Mouse (Mus musculus) gastrocnemius, adult 8-10 months (tissue): ENCODE results near the gene Usp44. TPM values are rescaled to one million over a fixed set of nuclear protein-coding genes. Genes with fewer than 3 reads are reported as not detected.
"Not testable (repeated sequence)": the region's sequence is repeated elsewhere in the genome, so short reads cannot be mapped to it uniquely, and the experiment has no call there.

Source experiments
- DNase-seq, 2 experiments: peaks; one replicate each; pipeline ENCODE4 v3.0.0; 2022; ENCODE audit warnings: low spot score in 2 of 2
- total RNA-seq, 4 experiments: library from RNA; stranded (reverse); gene quantifications; 2 replicates each; pipeline ENCODE4 v1.2.4; 2022

The Usp44 gene
- total RNA-seq: under 1 TPM in 3 of 4 experiments, not detected in 1; 0.34 to 0.67 (median 0.48) TPM

DNA sequence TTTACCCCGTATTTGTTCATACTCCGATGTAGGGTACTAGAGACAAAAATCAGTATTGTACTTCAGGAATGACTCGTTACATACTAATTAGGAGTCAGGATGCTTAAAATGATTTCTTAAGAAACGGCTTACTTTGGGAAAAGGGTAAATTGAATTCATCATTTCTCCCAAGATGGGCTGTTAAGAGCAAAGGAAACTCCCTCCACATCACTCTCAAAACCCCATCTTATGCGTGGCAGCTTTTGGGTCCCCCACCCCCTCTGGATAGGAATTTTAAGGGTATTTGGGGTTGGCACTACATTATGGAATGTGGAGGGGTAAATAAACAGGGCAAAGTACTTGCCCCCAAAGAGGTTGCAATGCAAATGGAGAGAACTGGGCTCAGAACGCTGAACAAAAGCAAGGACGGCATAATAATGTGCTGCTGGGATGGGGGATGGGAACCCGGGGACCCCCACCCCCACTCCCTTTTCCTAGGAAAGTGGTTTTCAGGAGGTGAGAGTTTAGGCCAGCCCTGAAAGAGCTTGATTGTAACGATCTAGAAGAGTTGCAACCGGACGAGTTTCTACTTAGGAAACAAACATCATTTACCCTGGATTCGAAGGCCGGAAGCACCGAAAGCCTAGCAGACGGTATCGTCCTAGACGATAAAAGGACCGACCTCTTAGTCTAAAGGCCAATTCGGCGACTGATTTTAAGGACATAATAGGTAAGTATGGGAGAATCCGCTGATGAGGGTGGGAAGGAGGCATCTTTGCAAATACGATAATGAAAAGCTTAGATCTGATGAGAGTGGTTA, at the start of gene Usp44:
Usp44 (plus strand) TSS at position 625 of the 799 bp plus-strand sequence.
- DNase-seq: no peak

DNA sequence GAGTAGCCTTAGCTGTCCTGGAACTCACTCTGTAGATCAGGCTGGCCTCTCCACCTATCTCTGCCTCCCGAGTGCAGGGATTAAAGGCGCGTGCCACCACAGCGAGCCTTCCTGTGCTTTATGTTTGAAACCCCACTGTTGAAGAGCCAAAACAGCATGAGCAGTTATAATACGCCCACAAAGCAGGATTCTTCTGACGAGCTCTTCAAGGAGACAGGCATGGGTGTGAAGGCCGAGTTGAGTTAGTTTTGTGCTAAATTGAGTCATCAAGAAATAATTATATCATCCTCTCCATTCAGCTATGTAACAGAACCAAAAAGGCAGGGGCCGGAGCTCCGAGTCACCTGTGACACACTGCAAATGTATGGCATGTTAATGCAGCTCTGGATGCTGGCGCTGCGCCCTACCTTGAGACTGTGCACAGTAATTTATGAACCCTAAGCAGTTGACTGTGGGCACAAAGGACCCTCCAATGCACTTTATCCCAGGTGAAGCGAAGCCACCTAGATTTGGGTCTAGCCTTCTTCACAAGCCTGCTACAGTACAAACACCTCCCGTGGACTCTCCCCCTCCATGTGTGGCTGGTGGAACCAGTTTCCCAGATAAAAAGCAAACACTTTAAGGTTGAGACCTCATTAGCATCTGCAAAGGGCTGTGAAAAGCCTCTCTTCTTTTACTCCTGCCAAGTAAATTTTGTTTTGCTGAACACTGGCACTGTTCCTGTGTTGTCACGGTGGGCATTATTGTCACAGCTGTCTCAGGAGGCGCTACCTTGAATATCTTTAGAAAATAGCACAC, 47.9 kb upstream of the Usp44 start:
- DNase-seq: no peak

DNA sequence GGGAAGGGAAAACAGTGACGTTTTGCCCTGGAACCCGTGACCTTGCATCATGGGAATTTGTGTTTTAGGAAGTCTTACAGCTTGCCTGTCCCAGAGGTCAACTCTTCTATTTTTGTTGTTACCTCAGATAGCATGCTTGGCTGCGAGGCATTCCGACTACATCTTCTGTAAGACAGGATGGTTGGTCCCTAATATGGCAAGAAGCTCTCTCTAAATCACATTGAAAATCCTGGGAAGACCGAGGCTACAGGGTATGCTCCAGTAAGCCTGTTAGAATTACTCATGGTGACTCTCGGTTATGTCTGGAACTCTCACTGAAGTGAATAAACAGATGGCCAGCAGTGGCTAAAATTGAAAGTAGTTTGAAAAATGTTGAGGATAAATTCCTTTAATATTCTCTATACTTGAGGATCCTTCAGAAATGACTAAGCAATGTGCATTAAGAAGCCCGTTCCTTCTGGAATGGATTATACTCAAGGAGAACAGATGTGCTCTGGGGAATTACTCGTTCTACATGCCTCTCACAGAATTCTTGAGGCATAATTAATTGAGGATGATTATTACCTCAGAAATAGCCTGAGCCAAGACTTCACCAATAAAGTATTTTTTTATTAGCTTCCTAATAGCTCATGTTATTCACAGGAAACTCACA, 31.5 kb upstream of the Usp44 start:
- DNase-seq: no peak

GRCm38 (mm10) chr10:93800363-93800722, 31.0 kb upstream of the Usp44 start:
- no peak for DNase-seq

- peak; percentile 22 to 50 for DNase-seq
Observed at GRCm38 (mm10) chr10:93800895-93801294, 30.5 kb upstream of the Usp44 start.

DNA sequence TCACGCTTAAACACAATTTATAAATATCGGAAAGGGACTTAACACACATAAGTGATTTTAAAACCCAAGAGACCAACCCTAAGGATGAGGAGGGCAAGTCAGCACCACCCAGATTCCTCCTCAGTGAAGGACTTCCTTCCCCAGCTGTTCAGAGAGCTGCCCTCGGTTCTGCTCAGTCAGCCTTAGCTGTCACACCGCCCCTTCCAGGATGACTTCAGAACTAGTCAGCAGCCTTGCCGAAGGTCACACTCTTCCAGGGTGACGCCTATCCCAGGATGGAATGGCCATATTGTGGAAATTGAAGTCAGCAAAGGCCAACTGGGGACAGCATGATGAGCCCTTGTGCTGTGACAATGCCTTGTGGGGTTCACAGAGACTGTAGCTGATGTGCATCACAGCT, 28.2 kb upstream of the Usp44 start:
- DNase-seq: no peak

- DNase-seq: not testable (repeated sequence)
Observed at GRCm38 (mm10) chr10:93809438-93809837, 21.9 kb upstream of the Usp44 start.

DNA sequence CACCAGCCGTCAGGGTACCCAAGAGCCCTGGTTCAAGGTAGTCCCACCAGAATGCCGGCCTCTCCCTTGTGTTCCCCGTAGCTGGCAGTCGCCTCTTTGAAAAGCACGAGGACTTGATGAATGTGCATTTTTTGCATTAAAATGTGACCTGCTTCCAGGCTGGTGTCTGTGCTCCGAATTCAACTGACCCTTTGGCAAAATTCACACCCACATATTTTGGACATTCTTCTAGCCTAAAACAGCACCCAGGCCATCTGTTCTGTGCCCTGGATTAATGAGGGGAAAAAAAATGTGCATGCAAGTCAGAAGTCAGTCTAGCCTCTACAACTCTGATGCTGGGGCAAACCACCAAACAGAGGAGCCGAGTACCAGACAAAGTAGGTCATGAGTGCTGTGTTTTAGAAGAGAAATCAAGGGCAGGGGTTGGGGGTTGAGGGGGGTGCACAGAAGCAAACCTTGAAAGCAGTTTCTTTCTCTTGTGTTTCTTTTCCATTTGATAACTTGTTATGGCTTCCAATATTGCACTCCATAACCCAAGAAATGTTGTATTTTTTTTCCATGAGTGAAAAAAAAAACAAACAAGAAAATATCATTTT, 20.7 kb upstream of the Usp44 start:
- DNase-seq: no peak

DNA sequence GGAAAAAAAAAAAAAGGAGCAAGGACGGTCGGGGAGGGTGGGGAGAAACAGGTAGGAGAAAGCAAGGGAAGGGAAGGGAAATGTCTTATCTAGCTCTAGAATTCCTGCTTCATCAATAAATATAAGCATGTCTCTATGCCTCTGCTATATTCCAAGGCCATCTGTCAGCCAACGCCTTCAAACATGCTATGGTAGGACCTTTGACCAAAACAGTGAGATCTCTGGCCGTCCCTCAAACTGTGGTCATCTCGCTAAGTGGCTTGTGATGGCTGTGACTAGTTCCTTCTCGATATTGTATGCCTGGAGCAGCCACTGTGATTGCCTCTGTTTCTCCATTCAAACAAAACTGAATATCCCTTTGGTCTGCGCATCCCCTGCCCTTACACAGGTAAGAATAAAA, 19.3 kb upstream of the Usp44 start:
- DNase-seq: no peak

DNA sequence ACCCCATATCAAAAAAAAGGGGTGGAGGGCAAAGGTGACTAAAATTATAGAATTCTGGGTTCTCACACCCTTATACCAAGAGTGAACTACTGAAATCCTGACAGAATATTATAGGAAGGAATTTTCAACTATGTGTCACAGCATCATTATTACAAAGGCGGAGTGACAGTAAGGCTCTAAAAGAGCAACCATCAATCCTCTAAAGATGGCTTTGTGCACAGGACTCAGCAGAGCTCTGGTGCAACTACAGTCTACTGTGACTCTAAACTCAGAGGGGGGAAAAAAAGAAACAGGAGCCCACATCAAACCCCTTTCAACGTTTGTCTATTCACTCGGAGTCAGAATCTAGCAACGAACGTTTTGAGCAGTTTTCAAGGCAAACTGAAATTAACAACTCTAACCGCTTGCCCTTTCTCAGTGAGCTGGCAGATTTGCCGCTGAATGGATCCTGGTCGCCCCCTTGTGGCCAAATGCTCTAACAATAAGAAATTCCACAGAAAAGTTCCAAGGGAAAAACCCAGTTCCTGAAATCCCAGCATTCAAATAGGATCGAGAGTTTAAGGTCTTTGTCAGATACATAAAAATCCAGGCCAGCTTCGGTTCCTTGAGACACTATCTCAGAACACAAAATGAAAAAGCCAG, 18.5 kb upstream of the Usp44 start:
- peak; percentile 30 to 41 for DNase-seq

GRCm38 (mm10) chr10:93813755-93814154, 17.6 kb upstream of the Usp44 start:
- DNase-seq: no peak

DNA sequence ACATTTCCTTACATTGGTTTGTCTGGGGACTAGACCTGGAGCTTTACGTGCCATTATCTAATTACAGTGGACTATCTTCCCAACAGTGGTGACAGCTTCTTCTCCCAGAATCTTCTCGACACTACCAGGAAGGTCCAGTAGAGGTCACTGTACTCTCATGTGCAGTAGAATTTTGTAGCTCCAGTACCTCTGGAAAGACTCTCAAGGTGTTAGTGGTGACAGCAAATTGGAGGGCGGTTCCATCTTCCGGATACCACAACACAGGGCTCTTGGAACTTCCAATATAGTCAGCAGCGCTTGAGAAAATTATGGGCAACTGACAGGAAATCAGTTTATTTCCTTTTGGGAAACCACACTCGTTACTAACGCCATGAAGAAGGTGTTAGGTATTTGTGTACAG, 12.7 kb upstream of the Usp44 start:
- peak; percentile 19 to 41 for DNase-seq

GRCm38 (mm10) chr10:93829898-93830831, 1.2 kb upstream of the Usp44 start:
- no peak for DNase-seq

DNA sequence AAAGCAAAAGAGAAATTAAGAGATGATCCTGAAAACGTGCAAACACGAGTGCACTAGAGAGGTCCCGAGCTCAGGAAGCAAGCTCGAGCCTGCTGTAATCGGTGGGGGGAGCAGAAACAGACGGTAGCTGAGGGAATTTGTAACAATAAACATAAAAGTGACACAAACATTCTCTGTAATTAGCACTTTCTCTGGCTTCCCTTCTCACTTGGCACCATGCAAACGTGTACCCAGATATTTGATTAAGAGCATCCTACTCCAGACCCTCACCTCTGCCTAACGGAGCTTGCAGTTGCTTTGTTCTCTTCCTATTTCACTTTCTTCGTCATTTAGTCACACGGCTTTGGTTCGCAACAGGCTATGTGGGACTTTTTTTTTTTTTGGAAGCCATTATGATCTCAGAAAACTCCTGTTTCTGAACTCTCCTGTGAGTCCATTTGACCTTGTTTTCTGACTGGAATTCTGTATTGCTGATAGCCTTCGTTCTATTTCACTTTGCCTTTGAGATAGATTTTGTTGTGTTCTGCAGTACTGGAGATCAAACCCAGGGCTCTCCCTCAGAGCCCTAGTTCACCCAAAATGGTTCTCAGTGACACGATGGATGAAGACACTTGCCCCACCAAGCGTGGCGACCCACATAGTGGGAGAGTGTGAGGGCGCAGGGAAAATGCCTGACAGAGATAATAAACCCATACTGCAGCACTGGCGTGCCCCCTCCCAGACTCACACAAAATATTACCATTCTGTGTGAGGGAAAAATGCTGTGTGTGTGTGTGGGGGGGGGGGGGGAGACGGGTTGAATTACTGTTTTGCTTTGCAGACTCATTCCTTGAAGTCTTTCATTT, 597 bp downstream of the Usp44 start:
- DNase-seq: no peak

DNA sequence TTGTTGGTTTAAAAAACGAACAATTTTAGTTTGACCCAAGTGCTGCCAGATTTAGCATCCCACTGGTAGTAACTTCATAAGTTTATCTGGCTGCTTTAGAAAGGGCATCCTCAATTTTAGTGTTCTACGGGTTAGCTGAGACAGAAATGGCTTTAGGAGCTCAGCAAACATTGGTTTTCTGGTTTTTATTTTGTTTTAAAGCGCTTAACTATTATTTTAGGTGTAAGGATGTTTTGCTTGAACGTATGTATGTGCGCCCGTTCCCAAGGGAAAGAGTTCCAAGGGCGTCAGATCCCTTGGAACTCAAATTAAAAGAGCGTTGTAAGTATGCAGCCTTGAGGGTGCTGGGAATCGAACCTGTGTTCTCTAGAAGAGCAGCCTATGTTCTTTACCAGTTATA, 1.5 kb downstream of the Usp44 start:
- no peak for DNase-seq

- DNase-seq: no peak
Observed at GRCm38 (mm10) chr10:93833370-93833698, 2.0 kb downstream of the Usp44 start.

DNA sequence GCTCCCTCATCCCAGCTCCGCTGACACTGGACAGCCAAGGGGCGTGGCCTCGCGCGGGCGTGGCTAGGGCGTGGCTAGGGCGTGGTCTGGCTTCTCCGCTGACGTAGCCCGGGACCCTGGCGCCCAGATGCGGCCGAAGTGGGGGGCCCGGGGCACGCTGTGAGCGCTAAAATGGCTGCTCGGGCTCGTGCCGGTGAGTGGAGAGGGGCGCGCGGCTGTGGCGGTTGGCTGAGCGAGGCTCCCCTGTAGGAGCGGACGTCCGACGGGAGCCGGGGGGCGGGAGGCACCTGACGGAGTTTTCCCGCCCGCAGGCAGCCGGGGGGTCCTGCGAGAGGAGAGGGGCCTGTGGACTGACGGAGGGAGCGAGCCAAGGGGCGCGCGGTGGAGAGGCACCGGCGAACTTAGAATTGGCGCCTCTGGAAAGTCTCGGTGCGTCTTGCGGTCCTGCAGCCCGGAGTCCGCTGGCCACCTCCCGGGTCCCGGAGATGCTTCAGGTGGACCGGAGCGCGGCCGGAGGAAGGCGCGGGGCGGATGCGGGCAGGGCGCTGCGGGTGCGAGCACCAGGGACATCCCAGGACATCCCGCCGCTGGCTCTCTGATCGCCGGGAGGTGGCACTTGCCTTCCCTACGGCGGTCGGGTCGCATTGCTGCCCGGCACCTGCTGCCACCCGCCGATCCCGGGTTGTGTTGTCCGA, 2.5 kb downstream of the Usp44 start:
- DNase-seq: peak; percentile 19 to 43

- DNase-seq: no peak
Observed at GRCm38 (mm10) chr10:93834394-93834745, 3.0 kb downstream of the Usp44 start.

- not testable (repeated sequence) for DNase-seq
Observed at GRCm38 (mm10) chr10:93835115-93835514, 3.8 kb downstream of the Usp44 start.
